Mouse (Mus musculus): ENCODE measurements around the gene Irs1.

DNA sequence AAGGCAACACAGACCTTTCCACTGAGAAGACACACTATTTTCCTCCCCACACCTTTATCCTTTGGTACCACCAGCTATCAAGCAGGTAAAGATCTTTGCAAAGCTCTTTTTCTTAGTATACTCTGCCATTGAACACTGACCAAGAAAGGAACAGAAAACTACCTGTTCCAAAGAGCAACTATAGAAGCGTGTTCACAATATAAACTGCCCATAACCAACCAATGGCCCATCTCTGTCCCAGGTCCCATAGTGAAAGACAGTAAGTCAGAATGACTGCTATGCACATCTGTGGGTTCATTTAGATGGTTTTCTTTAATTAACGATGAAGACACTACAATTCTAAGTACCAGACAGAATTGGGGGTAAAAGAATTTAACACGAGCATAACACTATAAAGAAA, 58.4 kb downstream of the Irs1 start, which contains the start of gene Gm9747:
- TF ChIP-seq CTCF (IDR thresholded peaks at IDR 0.05; ENCODE audit: low read depth) (no peak), EP300 (IDR thresholded peaks at IDR 0.05; ENCODE audit: low read depth) (no peak)

All from liver, postnatal 0 days (tissue).